Mouse (Mus musculus): ENCODE data around the gene Kcnj16. TPM values are rescaled to one million over a fixed set of nuclear protein-coding genes. Genes with fewer than 3 reads are reported as not detected.

The Kcnj16 gene
- total and polyA plus RNA-seq, 2 experiments from 2014 or later = 1.9 to 5.0 TPM

- H3K9me3 ChIP-seq (ENCODE audit: low read length) = no peaks in the 10 kb centered on the region
- ATAC-seq (ENCODE audit: low FRiP score) = no peak
- DNase-seq (ENCODE audit: low spot score) = no peak
- H3K27me3 ChIP-seq (ENCODE audit: insufficient read depth, low read length) = no peaks in the 10 kb centered on the region
- no peaks in the 10 kb centered on the region for H3K36me3 ChIP-seq (ENCODE audit: insufficient read depth, low read length)
- H3K9ac ChIP-seq (replicated peaks; ENCODE audit: low read length, poor library complexity, severe bottlenecking) = no peak overlapping the region
- no peak for TF ChIP-seq CTCF (IDR thresholded peaks at IDR 0.05)
- H3K4me2 ChIP-seq (ENCODE audit: low read depth, low read length, poor library complexity, severe bottlenecking) = no peak overlapping the region
- no peak overlapping the region for H3K27ac ChIP-seq (ENCODE audit: low read depth, low read length)
- no peak overlapping the region for H3K4me3 ChIP-seq (ENCODE audit: low read depth, low read length)
- no peaks in the 10 kb centered on the region for H3K4me1 ChIP-seq (ENCODE audit: insufficient read depth, low read length)
These were observed 102.6 kb downstream of the Kcnj16 start for GRCm38 (mm10) chr11:111070460-111070859.

DNA sequence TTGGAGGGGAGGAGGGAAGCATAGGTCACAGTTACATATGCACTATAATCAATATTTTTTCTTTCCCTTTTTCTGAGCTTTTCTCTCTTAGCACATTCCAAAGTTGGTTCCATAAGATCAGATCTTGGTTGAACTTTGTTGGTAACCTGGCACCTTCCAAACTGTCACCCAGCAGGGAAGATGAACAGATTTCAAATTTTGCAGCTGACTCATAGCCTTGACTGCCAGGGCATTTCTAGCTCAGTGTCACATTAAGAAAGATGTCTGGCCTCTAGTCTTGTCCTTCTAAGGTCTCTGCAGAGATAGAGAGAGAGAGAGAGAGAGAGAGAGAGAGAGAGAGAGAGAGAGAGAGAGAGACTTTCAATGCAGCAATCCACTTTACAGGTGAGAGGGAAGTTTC is 106.3 kb downstream of the Kcnj16 start:
- H3K27me3 ChIP-seq (ENCODE audit: insufficient read depth, low read length) = no peaks in the 10 kb centered on the region
- no peak for DNase-seq (ENCODE audit: low spot score)
- H3K9ac ChIP-seq (replicated peaks; ENCODE audit: low read length, poor library complexity, severe bottlenecking) = no peak overlapping the region
- no peaks in the 10 kb centered on the region for H3K9me3 ChIP-seq (ENCODE audit: low read length)
- H3K36me3 ChIP-seq (ENCODE audit: insufficient read depth, low read length) = no peaks in the 10 kb centered on the region
- no peaks in the 10 kb centered on the region for H3K4me1 ChIP-seq (ENCODE audit: insufficient read depth, low read length)
- no peak overlapping the region for H3K27ac ChIP-seq (ENCODE audit: low read depth, low read length)
- H3K4me3 ChIP-seq (ENCODE audit: low read depth, low read length) = no peak overlapping the region
- no peak overlapping the region for H3K4me2 ChIP-seq (ENCODE audit: low read depth, low read length, poor library complexity, severe bottlenecking)
- TF ChIP-seq CTCF (IDR thresholded peaks at IDR 0.05) = no peak
- no peak for ATAC-seq (ENCODE audit: low FRiP score)

Other genes starting within 250 kb of the Kcnj16 start
- 4.4 and 8.4 TPM in 2 replicates for gene Kcnj2, start 98.1 kb downstream of the Kcnj16 start, total RNA-seq (2014; rRNA removed)
- gene Kcnj2, start 98.1 kb downstream of the Kcnj16 start, polyA plus RNA-seq (2015; fragmentation: Nextera tagmentation; extraction: Ambion mirVana) = 0.33 and 0.63 TPM in 2 replicates

All from midbrain, postnatal 0 days (tissue).